Mouse (Mus musculus): ENCODE data around the gene Gm6337.
"Not testable (repeated sequence)": the region's sequence is repeated elsewhere in the genome, so short reads cannot be mapped to it uniquely, and the experiment has no call there.

Gm6337 gene

GRCm38 (mm10) chr14:6058167-6058566 is at the start of gene Gm6337:
TSS of gene Gm6337 (minus strand) at chr14:6058267.
- DNase-seq: not testable (repeated sequence)

- not testable (repeated sequence) for DNase-seq
Measured at GRCm38 (mm10) chr14:6107500-6107899, 49.4 kb upstream of the Gm6337 start.

- not testable (repeated sequence) for DNase-seq
Measured at GRCm38 (mm10) chr14:6093842-6094241, 35.8 kb upstream of the Gm6337 start, which contains the start of gene Gm8206. TSS of gene Gm8206 (minus strand) at chr14:6093942.
